Mouse (Mus musculus): Measurements from ENCODE around the gene Fam45a. TPM values are rescaled to one million over a fixed set of nuclear protein-coding genes. Genes with fewer than 3 reads are reported as not detected.
A peak's percentile ranks its signal among the peaks of the same experiment; 100 is the strongest.

Fam45a gene
- polyA plus RNA-seq (2014; fragmentation: Nextera tagmentation; extraction: Ambion mirVana), result 38.9 and 46.0 TPM in 2 replicates

DNA sequence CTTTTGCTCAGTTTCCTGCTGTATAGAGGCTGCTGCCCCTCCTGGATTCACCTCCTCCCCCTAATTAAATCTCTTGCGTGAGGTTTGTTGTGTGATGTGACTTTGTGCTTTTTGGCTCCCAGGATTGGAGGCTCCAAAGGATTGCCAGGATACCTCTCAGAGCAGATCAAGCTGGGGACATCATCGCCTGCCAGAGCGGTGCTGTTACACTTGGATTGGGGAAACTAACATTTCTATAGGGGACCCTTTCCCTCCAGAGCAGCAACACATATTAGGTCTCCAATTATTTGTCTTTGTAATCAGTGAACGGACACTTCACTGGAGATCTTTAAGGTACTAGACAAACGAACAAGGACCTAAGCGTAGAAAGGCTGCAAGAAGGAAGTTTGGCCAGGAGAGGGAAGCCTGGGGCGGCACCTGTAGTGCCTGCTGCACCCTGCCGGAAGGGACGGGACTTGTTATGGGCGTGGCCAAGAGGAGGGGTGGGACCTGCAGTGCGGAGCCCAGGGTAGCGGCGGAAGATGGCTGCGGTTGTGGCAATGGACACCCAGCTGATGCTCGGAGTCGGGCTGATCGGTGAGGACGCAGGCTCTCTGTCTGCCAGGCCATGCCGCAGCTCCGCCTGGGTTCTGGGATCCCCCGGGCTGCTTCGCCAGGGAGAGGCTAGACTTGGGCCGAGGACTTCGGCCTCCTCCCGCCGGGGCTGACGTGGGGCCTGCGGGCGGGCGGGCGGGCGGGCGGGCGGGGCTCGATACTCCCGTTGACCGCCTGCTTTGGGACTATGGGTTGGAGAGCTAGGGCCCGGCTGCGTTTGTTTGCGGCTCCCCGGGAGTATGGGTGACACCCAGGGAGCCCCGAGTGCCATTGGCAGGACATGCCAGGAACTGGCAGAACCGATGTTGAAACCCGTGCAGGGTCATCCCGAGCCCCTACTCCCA, at the start of gene Fam45a:
TSS of gene Fam45a (plus strand) at position 488 of the 938 bp plus-strand sequence.
- no peaks in the 10 kb centered on the region for H3K9me3 ChIP-seq (ENCODE audit: control insufficient read depth, low read length)
- H3K4me2 ChIP-seq (replicated peaks; ENCODE audit: low read depth, low read length), result peak within 1 kb of the TSS; percentile 64
- peak; percentile 90 for DNase-seq (ENCODE audit: low spot score)
- ATAC-seq (ENCODE audit: low FRiP score), result peak; percentile 100
- no peaks in the 10 kb centered on the region for H3K4me1 ChIP-seq (replicated peaks; ENCODE audit: control insufficient read depth, insufficient read depth, low read length)
- peak within 1 kb of the TSS; percentile 85 for H3K4me3 ChIP-seq (ENCODE audit: low read depth, low read length)
- H3K27ac ChIP-seq (ENCODE audit: low read depth, low read length), result 0 out of 2 replicates have a peak within 1 kb of the TSS, but pooled peaks have one; percentile 24
- no peaks in the 10 kb centered on the region for H3K36me3 ChIP-seq (ENCODE audit: control insufficient read depth, insufficient read depth, low read length)
- no peaks in the 10 kb centered on the region for H3K27me3 ChIP-seq (ENCODE audit: control insufficient read depth, insufficient read depth, low read length)
- 3% methylated on average over 40 of the region's 45 CpGs for WGBS
- peak within 1 kb of the TSS; percentile 80 for H3K9ac ChIP-seq (ENCODE audit: low read depth, low read length)

DNA sequence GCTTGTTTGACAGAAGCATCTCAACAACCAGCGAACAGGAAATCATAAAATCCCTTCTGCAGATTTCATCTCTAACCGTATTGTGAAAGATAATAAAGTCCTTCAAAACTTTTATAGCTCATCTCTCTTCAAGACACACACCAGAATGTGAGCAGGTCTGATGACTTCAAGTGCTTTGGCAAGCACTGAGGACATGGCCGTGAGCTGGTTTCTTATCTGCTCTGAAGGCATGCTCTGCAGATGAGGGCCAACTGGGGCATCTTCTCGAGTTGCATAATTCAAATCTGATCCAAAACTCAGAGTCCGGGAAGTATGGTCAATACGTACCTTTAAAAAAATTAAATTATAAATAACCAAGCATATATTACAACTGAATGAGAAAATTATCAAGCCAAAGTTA, 38.0 kb upstream of the Fam45a start:
- DNase-seq (ENCODE audit: low spot score) (no peak), ATAC-seq (ENCODE audit: low FRiP score) (no peak)

DNA sequence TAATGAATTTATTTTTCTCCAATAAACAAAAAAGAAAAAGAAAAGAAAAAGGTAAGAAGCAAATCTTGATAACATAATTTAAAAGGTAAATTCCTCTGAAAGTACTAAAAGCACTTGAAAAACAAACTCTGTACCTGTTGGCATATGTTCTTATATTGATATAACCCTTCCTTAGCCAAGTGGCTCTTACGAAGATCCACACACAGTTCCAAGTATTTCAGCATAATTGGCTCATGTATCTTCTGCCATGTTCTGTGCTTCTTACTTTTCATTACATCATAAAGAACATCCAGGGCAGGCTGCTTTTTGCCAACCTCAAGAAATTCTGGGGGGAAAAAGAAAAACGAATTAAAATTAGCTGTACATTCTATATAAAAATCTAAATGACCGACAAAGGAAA, 29.4 kb upstream of the Fam45a start:
- Histone ChIP-seq H3K36me3 (ENCODE audit: control insufficient read depth, insufficient read depth, low read length) (0 out of 2 replicates have a peak, but pooled peaks cover 9% of the 10 kb centered on the region), H3K27me3 (ENCODE audit: control insufficient read depth, insufficient read depth, low read length) (no peaks in the 10 kb centered on the region), H3K4me1 (replicated peaks; ENCODE audit: control insufficient read depth, insufficient read depth, low read length) (no peaks in the 10 kb centered on the region; the same call in 1 of the 2 replicates), H3K9me3 (ENCODE audit: control insufficient read depth, low read length) (no peaks in the 10 kb centered on the region), H3K27ac (ENCODE audit: low read depth, low read length) (no peak overlapping the region), H3K4me3 (ENCODE audit: low read depth, low read length) (no peak overlapping the region), H3K9ac (ENCODE audit: low read depth, low read length) (no peak overlapping the region), H3K4me2 (replicated peaks; ENCODE audit: low read depth, low read length) (no peak overlapping the region)
- no peak for DNase-seq (ENCODE audit: low spot score)
- no peak for ATAC-seq (ENCODE audit: low FRiP score)
- WGBS, result 92% methylated on average over 3 of the region's 3 CpGs

More for the DNA sequence above, 38.0 kb upstream of the Fam45a start:
- Histone ChIP-seq H3K36me3 (ENCODE audit: control insufficient read depth, insufficient read depth, low read length) (peaks cover 8% of the 10 kb centered on the region; the same call in 1 of the 2 replicates), H3K27ac (ENCODE audit: low read depth, low read length) (no peak overlapping the region), H3K4me1 (replicated peaks; ENCODE audit: control insufficient read depth, insufficient read depth, low read length) (no peaks in the 10 kb centered on the region), H3K9me3 (ENCODE audit: control insufficient read depth, low read length) (no peaks in the 10 kb centered on the region), H3K9ac (ENCODE audit: low read depth, low read length) (no peak overlapping the region), H3K4me3 (ENCODE audit: low read depth, low read length) (no peak overlapping the region), H3K4me2 (replicated peaks; ENCODE audit: low read depth, low read length) (no peak overlapping the region), H3K27me3 (ENCODE audit: control insufficient read depth, insufficient read depth, low read length) (no peaks in the 10 kb centered on the region)
- WGBS, result 95% methylated on average over 6 of the region's 6 CpGs

DNA sequence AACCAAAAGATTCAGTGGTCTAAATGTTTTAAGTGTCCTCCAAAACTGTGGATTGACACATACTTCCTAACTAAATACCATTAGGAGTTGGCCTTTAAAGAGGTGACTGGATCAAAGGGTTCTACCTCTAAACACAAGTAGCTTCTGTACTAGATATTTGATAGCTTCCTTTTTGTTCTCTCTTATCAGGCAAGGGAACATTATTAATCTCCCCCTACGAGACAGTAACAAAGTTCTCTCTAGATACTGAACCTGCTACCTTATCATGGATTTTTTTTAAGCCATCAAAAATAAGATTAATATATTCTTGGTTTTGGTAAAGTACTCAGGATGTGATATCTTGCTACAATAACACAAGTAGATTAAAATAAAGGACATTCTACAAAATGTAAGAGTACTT, 26.7 kb upstream of the Fam45a start:
- Histone ChIP-seq H3K27ac (ENCODE audit: low read depth, low read length) (no peak overlapping the region), H3K27me3 (ENCODE audit: control insufficient read depth, insufficient read depth, low read length) (no peaks in the 10 kb centered on the region)
- WGBS, result 84% methylated on average over 1 of the region's 1 CpGs

DNA sequence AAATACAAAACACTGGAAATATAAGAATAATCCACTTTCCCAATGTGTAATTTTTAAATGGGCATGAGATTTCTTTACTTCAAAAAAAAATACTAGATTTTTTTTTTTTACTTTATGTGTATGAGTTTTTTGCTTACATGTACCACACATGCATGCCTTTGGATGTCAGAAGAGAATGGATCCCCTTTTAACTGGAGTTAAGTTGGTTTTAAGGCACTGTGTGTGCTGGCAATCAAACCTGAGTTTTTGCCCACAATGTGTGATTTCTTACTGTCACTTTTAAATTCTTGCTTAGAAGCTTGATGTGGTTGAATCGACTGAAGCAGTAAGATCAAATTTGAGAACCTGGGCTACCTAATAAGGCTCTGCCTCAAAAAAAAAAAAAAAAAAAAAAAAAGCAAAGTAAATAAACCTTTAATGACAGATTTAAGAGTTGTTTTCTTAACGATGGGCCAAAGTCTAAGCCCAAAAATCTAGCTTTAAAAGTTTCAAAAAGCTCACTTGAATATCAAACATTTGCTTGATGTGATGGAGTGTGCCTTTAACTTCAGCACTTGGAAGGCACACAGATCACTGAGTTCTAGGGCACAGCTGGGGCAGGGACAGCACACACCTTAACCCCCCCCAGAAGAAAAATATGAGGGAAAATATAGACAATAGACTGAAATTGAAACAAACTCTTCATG, 23.8 kb upstream of the Fam45a start:
- Histone ChIP-seq H3K27ac (ENCODE audit: low read depth, low read length) (no peak overlapping the region), H3K9ac (ENCODE audit: low read depth, low read length) (no peak overlapping the region), H3K9me3 (ENCODE audit: control insufficient read depth, low read length) (no peaks in the 10 kb centered on the region), H3K36me3 (ENCODE audit: control insufficient read depth, insufficient read depth, low read length) (no peaks in the 10 kb centered on the region), H3K4me2 (replicated peaks; ENCODE audit: low read depth, low read length) (no peak overlapping the region), H3K27me3 (ENCODE audit: control insufficient read depth, insufficient read depth, low read length) (no peaks in the 10 kb centered on the region), H3K4me1 (replicated peaks; ENCODE audit: control insufficient read depth, insufficient read depth, low read length) (no peaks in the 10 kb centered on the region; the same call in 1 of the 2 replicates), H3K4me3 (ENCODE audit: low read depth, low read length) (no peak overlapping the region)
- ATAC-seq (ENCODE audit: low FRiP score) (no peak), DNase-seq (ENCODE audit: low spot score) (no peak)
- WGBS, result 78% methylated on average over 2 of the region's 2 CpGs

More for the DNA sequence above, 26.7 kb upstream of the Fam45a start:
- H3K9me3 ChIP-seq (ENCODE audit: control insufficient read depth, low read length), result no peaks in the 10 kb centered on the region
- no peak for DNase-seq (ENCODE audit: low spot score)
- no peak overlapping the region for H3K4me2 ChIP-seq (replicated peaks; ENCODE audit: low read depth, low read length)
- no peaks in the 10 kb centered on the region; the same call in 1 of the 2 replicates for H3K4me1 ChIP-seq (replicated peaks; ENCODE audit: control insufficient read depth, insufficient read depth, low read length)
- no peak for ATAC-seq (ENCODE audit: low FRiP score)
- H3K36me3 ChIP-seq (ENCODE audit: control insufficient read depth, insufficient read depth, low read length), result no peaks in the 10 kb centered on the region
- H3K9ac ChIP-seq (ENCODE audit: low read depth, low read length), result no peak overlapping the region
- no peak overlapping the region for H3K4me3 ChIP-seq (ENCODE audit: low read depth, low read length)

DNA sequence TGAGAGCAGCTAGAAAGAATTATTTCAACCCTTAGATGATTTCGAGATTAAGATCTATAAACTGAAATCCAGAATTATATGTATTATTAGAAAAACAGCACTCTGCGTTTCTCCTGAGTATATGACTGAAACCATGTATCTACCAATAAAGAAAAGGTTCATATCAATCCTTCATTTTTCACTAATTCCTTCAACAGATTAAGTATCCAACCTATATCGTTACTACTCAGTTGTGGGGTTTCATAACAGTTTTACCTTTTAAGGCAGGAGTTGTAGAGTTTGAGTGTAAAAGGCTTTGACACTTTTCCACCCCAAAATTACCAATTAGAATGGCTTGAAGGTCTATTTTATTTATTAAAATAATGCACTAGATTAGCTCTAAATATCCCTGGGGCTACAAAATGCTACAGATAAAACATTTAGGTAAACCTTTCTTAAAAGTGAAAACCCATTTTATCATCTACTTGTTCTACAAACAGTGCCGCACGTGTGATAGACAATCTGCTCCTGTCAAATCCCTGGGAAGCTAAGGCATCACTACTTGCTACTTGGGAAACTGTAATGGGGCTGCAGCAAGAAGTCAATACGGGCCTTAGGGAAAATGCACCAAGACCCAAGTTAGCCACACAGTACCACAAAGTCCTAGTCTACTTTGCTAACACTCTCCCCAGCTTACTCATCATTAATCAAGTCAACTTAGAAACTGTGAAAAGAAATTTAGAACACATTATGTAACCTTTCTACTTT, 23.0 kb upstream of the Fam45a start:
- Histone ChIP-seq H3K4me2 (replicated peaks; ENCODE audit: low read depth, low read length) (peak overlapping the region; percentile 39), H3K27me3 (ENCODE audit: control insufficient read depth, insufficient read depth, low read length) (no peaks in the 10 kb centered on the region), H3K4me3 (ENCODE audit: low read depth, low read length) (peak overlapping the region; percentile 23), H3K36me3 (ENCODE audit: control insufficient read depth, insufficient read depth, low read length) (no peaks in the 10 kb centered on the region), H3K4me1 (replicated peaks; ENCODE audit: control insufficient read depth, insufficient read depth, low read length) (no peaks in the 10 kb centered on the region; the same call in 1 of the 2 replicates), H3K9ac (ENCODE audit: low read depth, low read length) (no peak overlapping the region), H3K9me3 (ENCODE audit: control insufficient read depth, low read length) (no peaks in the 10 kb centered on the region), H3K27ac (ENCODE audit: low read depth, low read length) (no peak overlapping the region)
- 56% methylated on average over 6 of the region's 6 CpGs for WGBS
- DNase-seq (ENCODE audit: low spot score) (no peak), ATAC-seq (ENCODE audit: low FRiP score) (no peak)

DNA sequence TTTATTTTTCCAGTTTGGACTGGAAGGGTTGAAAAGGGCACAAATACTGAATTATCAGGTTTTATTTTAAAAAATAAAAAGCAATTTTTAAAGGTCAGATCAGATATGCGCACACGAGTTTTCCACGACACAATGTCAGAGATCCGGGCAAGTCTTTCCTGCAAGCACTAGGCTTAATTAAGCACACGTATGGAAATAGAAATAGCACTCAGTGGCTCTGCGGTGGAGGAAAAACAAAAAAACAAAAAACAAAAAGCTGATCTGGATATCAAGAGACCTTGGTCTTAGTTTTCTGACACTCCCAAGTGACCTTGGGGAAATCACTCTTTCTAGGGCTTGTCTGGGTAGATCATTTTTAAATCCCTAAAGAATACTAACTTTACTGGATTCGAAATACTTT, 21.9 kb upstream of the Fam45a start:
- peak overlapping the region; percentile 91 for H3K27ac ChIP-seq (ENCODE audit: low read depth, low read length)
- H3K9me3 ChIP-seq (ENCODE audit: control insufficient read depth, low read length), result no peaks in the 10 kb centered on the region
- no peaks in the 10 kb centered on the region; the same call in 1 of the 2 replicates for H3K4me1 ChIP-seq (replicated peaks; ENCODE audit: control insufficient read depth, insufficient read depth, low read length)
- H3K27me3 ChIP-seq (ENCODE audit: control insufficient read depth, insufficient read depth, low read length), result no peaks in the 10 kb centered on the region
- H3K4me3 ChIP-seq (ENCODE audit: low read depth, low read length), result peak overlapping the region; percentile 99
- ATAC-seq (ENCODE audit: low FRiP score) (no peak), DNase-seq (ENCODE audit: low spot score) (no peak)
- 2% methylated on average over 7 of the region's 7 CpGs for WGBS
- H3K36me3 ChIP-seq (ENCODE audit: control insufficient read depth, insufficient read depth, low read length), result no peaks in the 10 kb centered on the region
- peak overlapping the region; percentile 99 for H3K9ac ChIP-seq (ENCODE audit: low read depth, low read length)
- H3K4me2 ChIP-seq (replicated peaks; ENCODE audit: low read depth, low read length), result peak overlapping the region; percentile 63

DNA sequence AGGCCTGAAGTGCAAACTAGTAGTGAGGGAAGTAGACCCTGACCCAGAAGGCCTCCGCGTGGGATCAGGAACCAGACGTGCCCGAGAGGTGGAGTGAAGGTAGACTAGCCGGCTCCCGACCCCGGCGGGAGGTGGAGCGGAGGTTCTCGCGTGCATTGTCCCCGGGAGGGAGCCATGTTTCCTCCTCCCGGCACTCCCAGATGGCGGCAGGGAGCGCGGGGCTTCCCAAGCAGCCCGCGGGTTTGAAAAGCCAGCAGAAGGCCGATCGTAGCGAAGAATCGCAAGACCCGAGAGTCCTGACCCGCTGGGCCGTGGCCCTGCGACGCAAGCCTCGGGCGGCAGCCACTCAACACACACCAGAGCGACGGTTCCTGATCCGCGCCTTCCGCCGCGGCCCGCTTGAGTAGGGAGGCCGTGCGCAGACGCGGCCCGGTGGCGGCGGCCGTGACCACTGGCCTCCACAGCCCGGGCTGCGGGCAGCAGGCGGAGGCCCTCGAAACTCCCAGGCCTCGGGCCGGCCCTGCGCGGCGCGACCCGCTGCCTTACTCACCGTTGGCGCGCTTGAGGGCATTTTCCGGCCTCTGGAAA, 21.4 kb upstream of the Fam45a start:
- H3K4me2 ChIP-seq (replicated peaks; ENCODE audit: low read depth, low read length), result peak overlapping the region; percentile 63
- no peaks in the 10 kb centered on the region for H3K27me3 ChIP-seq (ENCODE audit: control insufficient read depth, insufficient read depth, low read length)
- WGBS, result 1% methylated on average over 57 of the region's 60 CpGs
- no peaks in the 10 kb centered on the region for H3K9me3 ChIP-seq (ENCODE audit: control insufficient read depth, low read length)
- no peaks in the 10 kb centered on the region; the same call in 1 of the 2 replicates for H3K4me1 ChIP-seq (replicated peaks; ENCODE audit: control insufficient read depth, insufficient read depth, low read length)
- no peaks in the 10 kb centered on the region for H3K36me3 ChIP-seq (ENCODE audit: control insufficient read depth, insufficient read depth, low read length)
- DNase-seq (ENCODE audit: low spot score) (peak; percentile 75), ATAC-seq (ENCODE audit: low FRiP score) (peak; percentile 78)
- peak overlapping the region; percentile 99 for H3K9ac ChIP-seq (ENCODE audit: low read depth, low read length)
- peak overlapping the region; percentile 99 for H3K4me3 ChIP-seq (ENCODE audit: low read depth, low read length)
- H3K27ac ChIP-seq (ENCODE audit: low read depth, low read length), result peak overlapping the region; percentile 91

Data from hindbrain, embryonic 11.5 days (tissue).